Mouse (Mus musculus): ENCODE measurements at regions not wholly inside any gene's neighbourhood (a gene's known extent, or its start where the extent isn't known, plus 50 kb on each side); places are given as distances from the start of the nearest gene placed in this dataset.

DNA sequence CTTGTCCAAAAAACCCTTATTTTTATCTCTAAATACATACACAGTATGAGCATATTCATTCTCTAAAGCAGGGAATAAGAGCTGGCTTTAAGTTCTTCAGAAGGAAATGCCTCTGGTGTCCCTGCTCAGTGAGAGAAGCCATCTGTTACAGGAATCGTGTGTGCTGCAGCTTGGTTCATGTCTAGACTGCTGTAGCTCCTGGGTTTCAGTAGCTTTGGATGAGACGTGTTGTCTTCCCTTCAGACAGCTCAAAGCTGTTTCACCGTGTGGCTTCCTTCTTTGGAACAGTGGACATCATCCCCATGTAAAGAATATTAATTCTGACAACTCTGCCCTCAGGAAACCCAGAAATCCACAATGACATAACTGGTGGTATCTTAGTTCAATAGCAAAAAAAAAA, 181.1 kb downstream of the Rps15a start:
- TF ChIP-seq CTCF (IDR thresholded peaks at IDR 0.05; ENCODE audit: control insufficient read depth, insufficient read depth, insufficient read length) (no peak), FOSL1 (IDR thresholded peaks at IDR 0.05; ENCODE audit: insufficient read depth, low read length, poor library complexity, severe bottlenecking) (no peak)
